Mouse (Mus musculus): ENCODE data around the gene Ttn. TPM values are rescaled to one million over a fixed set of nuclear protein-coding genes. Genes with fewer than 3 reads are reported as not detected.

Ttn gene
- polyA plus RNA-seq, 1 experiment from 2014 or later = 4.1 TPM

DNA sequence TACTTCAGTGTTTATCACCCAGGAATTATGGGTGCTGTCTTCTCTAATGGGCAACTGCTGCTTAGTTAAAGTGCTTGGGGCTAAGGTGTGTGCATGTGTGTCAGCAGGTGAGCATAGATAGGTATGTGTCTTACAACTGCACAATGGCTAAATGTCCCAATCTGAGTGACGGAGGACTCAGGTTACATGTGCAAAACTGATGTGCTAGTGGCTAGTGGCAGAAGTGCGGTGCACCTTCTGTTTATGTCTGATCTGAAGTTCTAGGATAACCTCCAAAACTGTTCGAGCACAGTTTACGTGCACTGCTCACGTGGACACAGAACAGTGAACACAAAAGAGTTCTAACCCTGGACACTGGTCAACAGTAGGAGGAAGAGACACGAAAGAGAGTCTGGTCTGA is 15.8 kb downstream of the Ttn start:
- no peaks in the 10 kb centered on the region for H3K4me1 ChIP-seq (ENCODE audit: insufficient read depth, low read length)
- no peak for ATAC-seq (ENCODE audit: low FRiP score, low TSS enrichment)
- no peak overlapping the region for H3K4me2 ChIP-seq (replicated peaks; ENCODE audit: low read depth, low read length)
- H3K36me3 ChIP-seq (ENCODE audit: insufficient read depth, low read length) = no peaks in the 10 kb centered on the region
- 84% methylated on average over 6 of the region's 6 CpGs for WGBS
- no peak overlapping the region for H3K27ac ChIP-seq (ENCODE audit: low read length)
- no peaks in the 10 kb centered on the region for H3K27me3 ChIP-seq (ENCODE audit: insufficient read depth, low read length)
- no peak overlapping the region for H3K9ac ChIP-seq (replicated peaks; ENCODE audit: low read length)
- no peak overlapping the region for H3K4me3 ChIP-seq (ENCODE audit: low read length)
- H3K9me3 ChIP-seq (ENCODE audit: low read length) = no peaks in the 10 kb centered on the region

DNA sequence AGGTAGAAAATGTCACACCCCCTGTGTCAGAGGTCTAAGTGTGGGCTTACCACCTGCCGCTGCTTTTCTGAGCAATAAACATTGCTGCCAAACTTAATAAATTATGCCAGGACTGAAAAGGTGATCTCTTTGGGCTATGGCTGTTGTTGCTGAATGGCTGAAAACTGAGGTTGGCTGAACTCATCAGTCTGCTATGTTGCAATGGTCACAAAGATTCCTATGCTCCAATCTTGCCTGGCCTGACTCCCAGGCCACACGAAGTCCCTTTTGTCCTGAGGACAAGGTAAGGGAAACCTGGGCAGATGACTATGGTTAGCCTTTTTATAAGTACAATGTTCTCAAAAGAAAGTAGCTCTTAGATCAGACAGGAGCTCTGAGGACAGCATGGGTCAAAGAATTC is 16.3 kb downstream of the Ttn start:
- WGBS = 55% methylated on average over 2 of the region's 2 CpGs
- Histone ChIP-seq H3K4me3 (ENCODE audit: low read length) (no peak overlapping the region), H3K27me3 (ENCODE audit: insufficient read depth, low read length) (no peaks in the 10 kb centered on the region), H3K36me3 (ENCODE audit: insufficient read depth, low read length) (no peaks in the 10 kb centered on the region), H3K4me1 (ENCODE audit: insufficient read depth, low read length) (no peaks in the 10 kb centered on the region), H3K27ac (ENCODE audit: low read length) (no peak overlapping the region), H3K9ac (replicated peaks; ENCODE audit: low read length) (no peak overlapping the region), H3K4me2 (replicated peaks; ENCODE audit: low read depth, low read length) (no peak overlapping the region), H3K9me3 (ENCODE audit: low read length) (no peaks in the 10 kb centered on the region)
- no peak for ATAC-seq (ENCODE audit: low FRiP score, low TSS enrichment)

DNA sequence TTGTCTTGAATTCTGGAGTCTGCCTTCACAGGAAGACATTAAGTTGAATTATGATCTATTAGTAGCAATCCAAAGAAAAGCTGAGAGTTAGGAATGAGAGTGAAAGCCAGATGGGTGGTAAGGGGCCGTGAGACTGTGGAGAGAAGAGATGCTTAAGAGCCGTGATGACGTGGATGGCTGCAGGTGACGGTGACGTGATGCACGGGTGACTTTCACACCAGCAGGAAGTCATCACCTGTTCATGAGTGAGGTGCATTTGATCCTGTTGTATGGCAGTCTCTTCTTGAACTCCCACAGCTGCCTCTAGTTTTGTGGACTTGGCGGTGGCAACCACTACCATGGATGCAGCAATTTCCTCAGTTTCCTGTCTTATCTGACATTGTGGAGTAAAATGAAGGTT is 16.8 kb downstream of the Ttn start:
- H3K36me3 ChIP-seq (ENCODE audit: insufficient read depth, low read length) = no peaks in the 10 kb centered on the region
- no peak overlapping the region for H3K27ac ChIP-seq (ENCODE audit: low read length)
- no peak overlapping the region for H3K4me3 ChIP-seq (ENCODE audit: low read length)
- H3K4me2 ChIP-seq (replicated peaks; ENCODE audit: low read depth, low read length) = no peak overlapping the region
- 57% methylated on average over 7 of the region's 7 CpGs for WGBS
- H3K9ac ChIP-seq (replicated peaks; ENCODE audit: low read length) = no peak overlapping the region
- no peaks in the 10 kb centered on the region for H3K27me3 ChIP-seq (ENCODE audit: insufficient read depth, low read length)
- no peaks in the 10 kb centered on the region for H3K4me1 ChIP-seq (ENCODE audit: insufficient read depth, low read length)
- no peak for ATAC-seq (ENCODE audit: low FRiP score, low TSS enrichment)
- no peaks in the 10 kb centered on the region for H3K9me3 ChIP-seq (ENCODE audit: low read length)

DNA sequence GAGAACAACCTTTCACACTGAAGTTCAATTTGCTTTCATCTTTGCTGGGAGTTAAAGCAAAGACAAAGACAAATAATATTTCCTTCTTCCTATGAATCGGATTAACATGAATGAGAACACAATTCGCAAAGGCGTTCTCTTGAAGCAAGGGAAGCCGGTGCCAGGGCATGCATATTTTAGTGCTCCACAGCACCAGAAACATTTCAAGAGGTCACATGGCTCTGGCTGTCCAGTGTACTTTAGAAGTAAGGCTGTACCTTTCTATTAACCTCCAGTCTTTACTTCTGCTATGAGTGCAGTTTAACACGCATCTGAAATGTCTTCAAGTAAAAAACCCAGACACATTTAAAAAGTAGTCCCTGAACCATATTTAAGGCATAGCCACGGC is 20.3 kb downstream of the Ttn start:
- Histone ChIP-seq H3K27ac (ENCODE audit: low read length) (no peak overlapping the region), H3K4me1 (ENCODE audit: insufficient read depth, low read length) (no peaks in the 10 kb centered on the region), H3K27me3 (ENCODE audit: insufficient read depth, low read length) (no peaks in the 10 kb centered on the region), H3K36me3 (ENCODE audit: insufficient read depth, low read length) (no peaks in the 10 kb centered on the region), H3K4me3 (ENCODE audit: low read length) (no peak overlapping the region), H3K4me2 (replicated peaks; ENCODE audit: low read depth, low read length) (no peak overlapping the region), H3K9me3 (ENCODE audit: low read length) (no peaks in the 10 kb centered on the region), H3K9ac (replicated peaks; ENCODE audit: low read length) (no peak overlapping the region)
- 75% methylated on average over 6 of the region's 6 CpGs for whole genome bisulfite sequencing
- ATAC-seq (ENCODE audit: low FRiP score, low TSS enrichment) = no peak

DNA sequence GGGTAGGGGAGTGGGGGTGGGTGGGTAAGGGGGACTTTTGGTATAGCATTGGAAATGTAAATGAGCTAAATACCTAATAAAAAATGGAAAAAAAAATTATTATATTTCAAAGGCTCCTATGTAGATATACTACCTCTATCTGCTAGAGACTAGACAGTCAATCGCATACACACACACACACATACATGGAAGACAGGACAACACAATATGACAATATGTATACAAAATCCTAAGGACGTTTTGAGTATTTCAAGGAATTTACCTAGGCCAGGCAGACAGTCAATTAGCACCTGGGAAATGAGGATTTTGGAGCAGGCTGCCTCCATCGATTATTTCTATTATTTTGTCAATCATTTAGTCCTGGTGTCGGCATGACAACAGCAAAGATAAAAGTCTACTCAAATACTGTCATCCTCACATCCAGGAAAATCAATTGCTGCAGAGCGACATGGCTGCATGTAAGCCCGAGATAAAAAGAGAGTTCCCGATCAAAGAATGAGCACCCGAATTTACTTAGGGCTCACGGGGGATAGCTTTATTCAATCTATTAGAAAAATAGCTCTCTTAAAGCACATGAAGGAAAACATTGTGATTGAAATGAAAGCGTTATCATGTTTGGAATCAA is 20.8 kb downstream of the Ttn start:
- Histone ChIP-seq H3K4me3 (ENCODE audit: low read length) (no peak overlapping the region), H3K4me1 (ENCODE audit: insufficient read depth, low read length) (no peaks in the 10 kb centered on the region), H3K9me3 (ENCODE audit: low read length) (no peaks in the 10 kb centered on the region), H3K4me2 (replicated peaks; ENCODE audit: low read depth, low read length) (no peak overlapping the region), H3K9ac (replicated peaks; ENCODE audit: low read length) (no peak overlapping the region), H3K27me3 (ENCODE audit: insufficient read depth, low read length) (no peaks in the 10 kb centered on the region), H3K27ac (ENCODE audit: low read length) (no peak overlapping the region), H3K36me3 (ENCODE audit: insufficient read depth, low read length) (no peaks in the 10 kb centered on the region)
- ATAC-seq (ENCODE audit: low FRiP score, low TSS enrichment) = no peak
- WGBS = 90% methylated on average over 10 of the region's 10 CpGs

DNA sequence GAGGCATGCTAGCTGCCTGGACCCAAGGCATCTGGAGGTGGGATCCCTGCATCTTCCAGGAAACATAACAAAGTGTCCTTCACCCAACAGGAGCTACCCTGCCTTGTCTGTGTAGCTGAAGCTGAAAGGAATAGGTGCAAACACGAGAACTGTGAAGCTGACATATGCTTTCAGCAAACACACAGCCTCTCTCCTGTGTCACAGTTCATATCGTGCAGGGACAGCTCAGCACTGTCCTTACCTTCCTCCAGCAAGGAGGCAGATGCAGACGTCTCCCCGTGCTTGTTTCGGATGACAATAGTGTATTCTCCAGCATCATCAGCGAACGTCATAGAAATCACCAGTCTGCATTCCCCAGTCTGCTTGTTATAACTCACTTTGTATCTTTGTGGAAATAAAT is 32.6 kb downstream of the Ttn start:
- no peak for ATAC-seq (ENCODE audit: low FRiP score, low TSS enrichment)
- no peak overlapping the region for H3K9ac ChIP-seq (replicated peaks; ENCODE audit: low read length)
- H3K4me2 ChIP-seq (replicated peaks; ENCODE audit: low read depth, low read length) = no peak overlapping the region
- no peaks in the 10 kb centered on the region; the same call in 1 of the 2 replicates for H3K9me3 ChIP-seq (ENCODE audit: low read length)
- H3K4me3 ChIP-seq (ENCODE audit: low read length) = no peak overlapping the region
- 81% methylated on average over 7 of the region's 7 CpGs for WGBS
- no peaks in the 10 kb centered on the region for H3K36me3 ChIP-seq (ENCODE audit: insufficient read depth, low read length)
- H3K27me3 ChIP-seq (ENCODE audit: insufficient read depth, low read length) = no peaks in the 10 kb centered on the region
- H3K27ac ChIP-seq (ENCODE audit: low read length) = no peak overlapping the region
- H3K4me1 ChIP-seq (ENCODE audit: insufficient read depth, low read length) = no peaks in the 10 kb centered on the region

DNA sequence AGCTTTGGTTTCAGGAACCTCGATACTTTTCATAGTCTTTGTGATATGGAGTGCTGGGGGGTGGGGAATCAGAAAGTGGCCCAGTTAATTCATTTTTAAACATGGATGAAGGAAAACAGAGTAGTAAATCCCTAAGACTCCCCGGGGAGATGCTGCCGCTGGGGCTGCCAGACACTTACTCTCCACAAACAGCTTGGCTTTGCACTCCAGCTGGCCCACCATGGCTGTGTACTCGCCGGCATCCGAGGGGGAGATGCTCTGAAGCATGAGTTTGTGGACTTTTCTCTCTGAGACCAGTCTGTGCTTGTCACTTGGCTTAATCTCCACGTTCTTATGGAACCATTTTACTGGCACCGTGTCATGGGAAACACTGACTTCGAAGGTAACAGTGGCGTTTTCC is 43.8 kb downstream of the Ttn start:
- no peak overlapping the region for H3K27ac ChIP-seq (ENCODE audit: low read length)

DNA sequence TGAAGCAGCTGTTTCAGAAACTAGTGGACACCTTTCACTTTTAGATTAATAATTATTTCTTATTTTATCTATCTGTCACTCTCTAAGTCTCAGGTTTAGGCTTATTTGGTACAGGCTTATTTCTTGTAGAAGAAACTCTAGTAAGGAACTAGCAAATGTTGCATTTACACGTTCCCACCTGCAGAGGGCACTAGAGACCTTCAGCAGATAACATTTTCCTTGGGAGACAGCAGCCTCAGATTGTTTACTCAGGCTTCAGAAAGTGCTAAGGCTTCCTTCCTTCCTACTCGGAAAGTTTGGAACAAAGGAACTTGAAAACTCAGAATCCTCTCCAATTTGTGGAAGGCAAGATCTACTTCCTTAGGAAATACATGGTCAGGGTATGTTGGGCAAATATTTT is 52.6 kb downstream of the Ttn start:
- Histone ChIP-seq H3K27ac (ENCODE audit: low read length) (no peak overlapping the region), H3K4me2 (replicated peaks; ENCODE audit: low read depth, low read length) (no peak overlapping the region), H3K4me1 (ENCODE audit: insufficient read depth, low read length) (no peaks in the 10 kb centered on the region), H3K9me3 (ENCODE audit: low read length) (no peaks in the 10 kb centered on the region), H3K9ac (replicated peaks; ENCODE audit: low read length) (no peak overlapping the region), H3K27me3 (ENCODE audit: insufficient read depth, low read length) (no peaks in the 10 kb centered on the region), H3K4me3 (ENCODE audit: low read length) (no peak overlapping the region), H3K36me3 (ENCODE audit: insufficient read depth, low read length) (no peaks in the 10 kb centered on the region)
- peak; percentile 54; the same call in 1 of the 2 replicates for ATAC-seq (ENCODE audit: low FRiP score, low TSS enrichment)
- 1% methylated on average over 2 of the region's 2 CpGs for WGBS

More for the DNA sequence above, 43.8 kb downstream of the Ttn start:
- H3K4me3 ChIP-seq (ENCODE audit: low read length) = no peak overlapping the region
- no peak for ATAC-seq (ENCODE audit: low FRiP score, low TSS enrichment)
- no peaks in the 10 kb centered on the region for H3K27me3 ChIP-seq (ENCODE audit: insufficient read depth, low read length)
- 0 out of 2 replicates have a peak, but pooled peaks cover 7% of the 10 kb centered on the region for H3K9me3 ChIP-seq (ENCODE audit: low read length)
- H3K9ac ChIP-seq (replicated peaks; ENCODE audit: low read length) = no peak overlapping the region
- H3K4me2 ChIP-seq (replicated peaks; ENCODE audit: low read depth, low read length) = no peak overlapping the region
- 64% methylated on average over 10 of the region's 10 CpGs for WGBS
- no peaks in the 10 kb centered on the region for H3K36me3 ChIP-seq (ENCODE audit: insufficient read depth, low read length)
- no peaks in the 10 kb centered on the region for H3K4me1 ChIP-seq (ENCODE audit: insufficient read depth, low read length)

DNA sequence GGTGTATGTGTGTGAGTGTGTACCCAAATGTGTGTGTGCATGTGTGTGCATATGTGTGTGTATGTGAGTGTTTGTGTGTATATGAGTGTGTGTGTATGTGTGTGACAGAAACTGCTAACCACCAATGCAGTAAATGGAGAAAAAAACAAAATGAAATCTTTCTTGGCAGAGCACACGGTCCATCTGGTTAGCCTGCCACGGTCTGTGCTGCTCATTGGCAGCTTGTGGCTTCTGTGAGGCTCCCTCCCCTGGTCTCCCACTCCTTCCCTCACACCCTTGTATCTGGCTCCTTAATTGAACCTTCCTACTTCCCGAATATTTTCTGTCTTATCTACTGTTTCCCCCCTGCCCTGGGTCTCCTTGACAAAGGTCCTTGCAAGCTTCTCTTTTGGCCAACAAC is 53.5 kb downstream of the Ttn start:
- Histone ChIP-seq H3K27me3 (ENCODE audit: insufficient read depth, low read length) (no peaks in the 10 kb centered on the region), H3K36me3 (ENCODE audit: insufficient read depth, low read length) (no peaks in the 10 kb centered on the region)

DNA sequence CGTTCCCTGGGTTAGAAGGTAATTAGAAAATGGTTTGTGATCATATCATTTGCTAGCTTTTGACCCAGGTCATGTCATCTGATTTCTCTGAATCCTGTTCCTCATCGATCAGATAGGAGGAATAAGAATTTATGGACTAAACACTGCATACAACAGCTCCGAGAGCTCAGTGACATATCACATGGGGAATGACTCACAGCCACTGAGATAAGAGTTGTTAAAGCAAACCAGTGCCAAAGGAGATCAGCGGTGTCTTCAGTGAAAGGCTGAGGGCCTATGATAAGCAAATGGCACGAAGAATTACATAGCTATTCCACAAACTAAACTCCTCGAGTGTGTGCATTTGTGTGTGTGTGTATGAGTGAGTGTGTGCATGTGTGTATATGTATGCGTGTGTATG is 54.0 kb downstream of the Ttn start:
- Histone ChIP-seq H3K4me1 (ENCODE audit: insufficient read depth, low read length) (no peaks in the 10 kb centered on the region), H3K4me3 (ENCODE audit: low read length) (no peak overlapping the region), H3K4me2 (replicated peaks; ENCODE audit: low read depth, low read length) (no peak overlapping the region), H3K36me3 (ENCODE audit: insufficient read depth, low read length) (no peaks in the 10 kb centered on the region), H3K9me3 (ENCODE audit: low read length) (no peaks in the 10 kb centered on the region), H3K27me3 (ENCODE audit: insufficient read depth, low read length) (no peaks in the 10 kb centered on the region), H3K27ac (ENCODE audit: low read length) (no peak overlapping the region), H3K9ac (replicated peaks; ENCODE audit: low read length) (no peak overlapping the region)
- 77% methylated on average over 7 of the region's 7 CpGs for WGBS
- no peak for ATAC-seq (ENCODE audit: low FRiP score, low TSS enrichment)

More for the DNA sequence above, 53.5 kb downstream of the Ttn start:
- Histone ChIP-seq H3K9ac (replicated peaks; ENCODE audit: low read length) (no peak overlapping the region), H3K9me3 (ENCODE audit: low read length) (no peaks in the 10 kb centered on the region), H3K4me3 (ENCODE audit: low read length) (no peak overlapping the region), H3K27ac (ENCODE audit: low read length) (no peak overlapping the region), H3K4me2 (replicated peaks; ENCODE audit: low read depth, low read length) (no peak overlapping the region), H3K4me1 (ENCODE audit: insufficient read depth, low read length) (no peaks in the 10 kb centered on the region)
- ATAC-seq (ENCODE audit: low FRiP score, low TSS enrichment) = no peak
- WGBS = 53% methylated on average over 3 of the region's 3 CpGs
